Mouse (Mus musculus) thymus, adult 18-20 months (tissue): ENCODE measurements around the gene Lipc.

ENCODE experiments used
- DNase-seq, 2 experiments: peaks; one replicate each; pipeline ENCODE4 v3.0.0; 2022; ENCODE audit warnings: mixed read lengths in 2 of 2

Gene Lipc

GRCm38 (mm10) chr9:70911163-70911562 lies 40.9 kb downstream of the Lipc start:
- DNase-seq: no peak

GRCm38 (mm10) chr9:70910351-70910750 lies 41.7 kb downstream of the Lipc start:
- DNase-seq: no peak

- no peak for DNase-seq
These were observed 49.0 kb downstream of the Lipc start for GRCm38 (mm10) chr9:70902821-70903730.

- no peak for DNase-seq
These were observed 57.8 kb downstream of the Lipc start for GRCm38 (mm10) chr9:70894201-70894600.

- DNase-seq: no peak
These were observed 58.5 kb downstream of the Lipc start for GRCm38 (mm10) chr9:70893526-70893925.

- DNase-seq: no peak
These were observed 59.4 kb downstream of the Lipc start for GRCm38 (mm10) chr9:70892627-70893026.

GRCm38 (mm10) chr9:70891431-70892133 lies 60.4 kb downstream of the Lipc start:
- DNase-seq: peak; percentile 16 to 23

GRCm38 (mm10) chr9:70890736-70891135 lies 61.3 kb downstream of the Lipc start:
- DNase-seq: no peak

GRCm38 (mm10) chr9:70888969-70889368 lies 63.1 kb downstream of the Lipc start:
- no peak for DNase-seq

- DNase-seq: no peak
These were observed 63.5 kb downstream of the Lipc start for GRCm38 (mm10) chr9:70888556-70888955.

GRCm38 (mm10) chr9:70881982-70882381 lies 70.0 kb downstream of the Lipc start:
- no peak for DNase-seq

- DNase-seq: no peak
These were observed 73.2 kb downstream of the Lipc start for GRCm38 (mm10) chr9:70878823-70879222.

- DNase-seq: no peak
These were observed 73.9 kb downstream of the Lipc start for GRCm38 (mm10) chr9:70878157-70878556.

- no peak for DNase-seq
These were observed 76.5 kb downstream of the Lipc start for GRCm38 (mm10) chr9:70875490-70875889.

GRCm38 (mm10) chr9:70875059-70875458 lies 77.0 kb downstream of the Lipc start:
- DNase-seq: no peak

GRCm38 (mm10) chr9:70872675-70873074 lies 79.4 kb downstream of the Lipc start:
- DNase-seq: no peak

- no peak for DNase-seq
These were observed 81.7 kb downstream of the Lipc start for GRCm38 (mm10) chr9:70870326-70870725.

- DNase-seq: no peak
These were observed 82.7 kb downstream of the Lipc start for GRCm38 (mm10) chr9:70869169-70869873.

GRCm38 (mm10) chr9:70867381-70867780 lies 84.6 kb downstream of the Lipc start:
- DNase-seq: no peak

- DNase-seq: no peak
These were observed 88.0 kb downstream of the Lipc start for GRCm38 (mm10) chr9:70864039-70864438.

GRCm38 (mm10) chr9:70863299-70863698 lies 88.7 kb downstream of the Lipc start:
- no peak for DNase-seq

- no peak for DNase-seq
These were observed 92.8 kb downstream of the Lipc start for GRCm38 (mm10) chr9:70859233-70859632.

- DNase-seq: no peak
These were observed 96.2 kb downstream of the Lipc start for GRCm38 (mm10) chr9:70855868-70856267.
